Mouse (Mus musculus) neural tube, embryonic 15.5 days (tissue): ENCODE data around the gene Sema4b. TPM values are rescaled to one million over a fixed set of nuclear protein-coding genes. Genes with fewer than 3 reads are reported as not detected.

Experiments
- polyA plus RNA-seq: library from polyadenylated mRNA; unstranded; fragments of >200 nt; fragmentation: Nextera tagmentation; extraction: Ambion mirVana; gene quantifications from 2 replicates; pipeline ENCODE4 v1.2.1, GENCODE M21; 2015

Sema4b gene
- polyA plus RNA-seq, 1 experiment from 2014 or later, result 25.8 TPM

Other genes starting within 250 kb of the Sema4b start
- gene Zfp710, start 162.0 kb upstream of the Sema4b start, polyA plus RNA-seq, result 11.6 and 13.9 TPM in 2 replicates
- 200 and 267 TPM in 2 replicates for gene Idh2, start 71.4 kb upstream of the Sema4b start, polyA plus RNA-seq
- 32.2 and 59.5 TPM in 2 replicates for gene Cib1, start 46.0 kb downstream of the Sema4b start, polyA plus RNA-seq
- gene Gdpgp1, start 46.0 kb downstream of the Sema4b start, polyA plus RNA-seq, result 4.6 and 5.5 TPM in 2 replicates
- gene Ttll13, start 59.5 kb downstream of the Sema4b start, polyA plus RNA-seq, result 2.0 and 2.4 TPM in 2 replicates
- 65.6 and 68.2 TPM in 2 replicates for gene Ngrn, start 74.4 kb downstream of the Sema4b start, polyA plus RNA-seq
- gene Vps33b, start 82.8 kb downstream of the Sema4b start, polyA plus RNA-seq, result 27.8 and 28.9 TPM in 2 replicates
- gene Prc1, start 107.6 kb downstream of the Sema4b start, polyA plus RNA-seq, result 23.9 and 48.7 TPM in 2 replicates
- gene Rccd1, start 137.6 kb downstream of the Sema4b start, polyA plus RNA-seq, result 11.6 and 14.6 TPM in 2 replicates
- gene Unc45a, start 154.2 kb downstream of the Sema4b start, polyA plus RNA-seq, result 58.2 and 59.0 TPM in 2 replicates
- 20.7 and 20.8 TPM in 2 replicates for gene Hddc3, start 156.3 kb downstream of the Sema4b start, polyA plus RNA-seq
- gene Man2a2, start 184.5 kb downstream of the Sema4b start, polyA plus RNA-seq, result 25.5 and 26.9 TPM in 2 replicates
- gene Fes, start 201.1 kb downstream of the Sema4b start, polyA plus RNA-seq, result 4.5 and 7.7 TPM in 2 replicates
- 5.6 and 6.2 TPM in 2 replicates for gene Furin, start 218.6 kb downstream of the Sema4b start, polyA plus RNA-seq